Mouse (Mus musculus) embryo, embryonic 9.5 days (tissue): ENCODE measurements at regions not wholly inside any gene's neighbourhood (a gene's known extent, or its start where the extent isn't known, plus 50 kb on each side); places are given as distances from the start of the nearest gene placed in this dataset.

Experiments used
- DNase-seq: peaks from one replicate; pipeline ENCODE4 v3.0.0-alpha.2; 2017; ENCODE audit errors: extremely low spot score

DNA sequence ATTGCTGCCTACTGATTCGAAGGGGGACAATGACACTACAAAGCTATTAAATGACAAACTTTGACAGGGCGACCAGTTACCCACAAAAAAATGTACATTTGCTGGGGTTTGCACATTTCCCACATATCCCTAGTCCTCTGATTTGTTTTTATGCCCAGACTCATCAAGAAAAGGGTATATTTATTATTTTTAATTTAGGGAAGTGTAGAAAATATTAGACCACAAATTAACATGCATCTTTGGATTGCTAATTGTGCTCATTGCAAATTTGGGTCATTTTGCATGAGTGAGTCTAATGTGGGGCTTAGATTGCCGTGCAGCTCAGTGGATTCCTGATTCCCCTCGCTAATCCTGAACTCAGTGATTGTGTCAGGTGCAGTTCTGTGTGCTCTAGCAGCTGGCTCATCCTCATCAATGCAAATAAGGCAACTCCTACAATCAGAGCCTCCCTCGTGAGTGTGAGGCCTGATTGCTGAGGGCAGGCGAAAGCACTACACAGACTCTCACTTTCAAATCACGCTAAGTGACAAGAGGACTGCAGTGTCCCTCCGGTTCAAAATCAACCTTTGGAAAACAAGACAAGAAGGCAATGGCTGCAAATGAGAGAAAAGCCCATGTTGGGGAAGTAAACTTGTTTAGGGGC lies 156.7 kb upstream of the Tmem161b start:
- DNase-seq, result peak; percentile 7

DNA sequence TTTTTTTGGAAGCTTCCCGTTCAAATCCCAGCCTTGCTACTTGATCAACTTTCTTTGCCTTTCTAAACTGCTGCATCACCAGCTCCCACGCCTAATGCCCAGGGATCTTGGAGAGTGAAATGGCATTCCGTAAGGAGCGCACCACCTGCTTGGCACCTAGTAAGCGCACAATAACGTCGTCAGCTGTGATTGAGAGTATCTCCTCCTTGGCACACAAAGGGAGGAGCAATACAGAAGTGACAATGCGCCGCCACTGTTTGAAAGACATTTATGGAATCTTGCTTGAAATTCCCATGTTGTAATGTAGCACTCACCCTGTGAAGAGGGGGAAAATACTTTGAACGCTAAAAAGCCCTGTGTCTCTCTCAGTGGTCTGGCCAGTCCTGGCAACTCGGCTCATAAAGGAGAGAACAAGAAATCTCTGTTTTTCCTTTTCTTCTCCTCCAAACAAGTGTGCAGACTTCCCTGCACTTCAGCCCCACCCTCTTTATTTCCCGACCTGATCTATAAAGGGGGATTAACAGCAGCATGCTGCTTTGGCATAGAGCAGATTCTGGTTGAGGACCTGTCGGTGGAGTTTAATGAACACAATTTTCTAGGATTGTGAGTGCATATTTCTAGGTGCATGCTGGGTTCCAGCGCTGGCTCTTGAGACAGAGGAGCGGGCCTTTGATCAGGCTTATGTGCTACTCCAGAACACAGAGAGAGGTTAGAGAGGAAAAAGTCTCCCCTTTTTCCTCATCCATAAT lies 155.7 kb upstream of the Tmem161b start:
- DNase-seq, result peak; percentile 9

DNA sequence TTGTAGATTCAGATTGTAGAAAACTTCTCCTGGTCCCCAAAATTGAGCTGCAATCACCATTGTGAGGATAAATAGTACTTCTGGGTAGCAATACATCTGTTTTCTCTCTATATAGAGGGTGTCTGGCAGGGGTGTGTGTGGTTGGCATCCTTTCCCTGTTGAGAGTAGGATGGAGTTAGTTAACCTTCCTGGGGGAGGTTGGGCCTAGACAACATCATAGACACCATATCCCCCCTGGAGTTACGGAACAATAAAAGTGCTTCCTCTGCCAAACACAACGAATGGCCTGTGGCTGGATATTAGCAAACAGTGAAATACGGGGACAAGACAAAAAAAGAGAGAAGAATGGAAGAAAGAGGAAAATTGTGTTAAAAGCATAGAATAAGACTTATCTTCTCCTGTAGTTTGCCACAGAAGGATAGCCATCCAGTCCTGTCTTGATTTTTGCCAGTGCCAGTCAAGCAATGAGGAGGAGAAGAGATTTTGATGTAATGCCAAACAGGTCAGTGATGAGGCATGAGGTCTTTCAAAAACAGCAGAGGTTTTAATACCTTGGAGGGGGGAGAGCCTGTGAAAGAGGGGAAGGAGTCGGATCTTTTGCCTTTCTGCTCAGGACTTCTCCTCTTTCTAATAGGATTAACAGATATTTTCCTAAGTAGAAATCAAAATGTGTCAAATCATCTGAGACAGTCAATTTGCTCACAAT lies 155.0 kb upstream of the Tmem161b start:
- no peak for DNase-seq

DNA sequence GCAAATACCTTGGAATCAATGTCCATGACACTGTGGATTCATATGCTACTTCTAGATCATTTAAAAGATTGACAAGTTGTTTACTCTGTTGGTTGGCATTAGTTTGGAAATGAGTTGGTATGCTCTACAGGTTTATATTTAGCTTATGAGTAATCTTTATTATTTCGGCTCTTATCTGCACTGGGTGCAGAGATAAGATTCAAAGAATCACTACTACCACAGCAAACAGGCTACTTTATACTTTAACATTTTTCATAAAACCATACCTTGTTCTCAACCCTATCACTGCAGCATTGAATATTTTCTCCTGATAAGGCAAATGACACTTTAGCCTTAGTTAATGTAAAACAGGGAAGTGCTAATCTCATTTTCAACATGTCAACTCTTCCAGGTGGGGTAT lies 153.7 kb upstream of the Tmem161b start:
- no peak for DNase-seq
